Mouse (Mus musculus): ENCODE measurements around the gene Macrod2. TPM values are rescaled to one million over a fixed set of nuclear protein-coding genes. Genes with fewer than 3 reads are reported as not detected.
"Not testable (repeated sequence)": the region's sequence is repeated elsewhere in the genome, so short reads cannot be mapped to it uniquely, and the experiment has no call there.

The Macrod2 gene
- polyA plus RNA-seq, 1 experiment from 2014 or later = 38.0 TPM

DNA sequence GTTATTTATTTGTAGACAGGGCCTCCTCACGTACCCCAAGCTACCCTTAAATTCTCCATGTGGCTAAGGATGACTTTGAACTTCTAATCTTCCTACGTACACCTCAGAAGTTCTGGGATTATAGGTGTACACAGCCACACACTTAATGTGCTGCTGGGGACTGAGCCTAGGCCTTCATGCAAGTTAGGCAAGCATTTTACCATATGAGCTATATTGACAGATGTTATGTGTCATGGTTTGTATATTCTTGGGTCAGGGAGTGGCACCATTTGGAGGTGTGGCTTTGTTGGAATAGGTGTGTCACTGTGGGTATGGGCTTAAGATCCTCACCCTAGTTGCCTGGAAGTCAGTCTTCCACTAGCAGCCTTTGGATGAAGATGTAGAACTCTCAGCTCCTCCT, 347.8 kb downstream of the Macrod2 start:
- H3K9me3 ChIP-seq; H3K4me3 ChIP-seq; H3K27me3 ChIP-seq (ENCODE audit: insufficient read depth, poor library complexity, severe bottlenecking); H3K4me1 ChIP-seq (replicated peaks); H3K36me3 ChIP-seq; DNase-seq (ENCODE audit: low spot score); H3K27ac ChIP-seq: not testable (repeated sequence)
- WGBS = 77% methylated on average over 2 of the region's 2 CpGs

DNA sequence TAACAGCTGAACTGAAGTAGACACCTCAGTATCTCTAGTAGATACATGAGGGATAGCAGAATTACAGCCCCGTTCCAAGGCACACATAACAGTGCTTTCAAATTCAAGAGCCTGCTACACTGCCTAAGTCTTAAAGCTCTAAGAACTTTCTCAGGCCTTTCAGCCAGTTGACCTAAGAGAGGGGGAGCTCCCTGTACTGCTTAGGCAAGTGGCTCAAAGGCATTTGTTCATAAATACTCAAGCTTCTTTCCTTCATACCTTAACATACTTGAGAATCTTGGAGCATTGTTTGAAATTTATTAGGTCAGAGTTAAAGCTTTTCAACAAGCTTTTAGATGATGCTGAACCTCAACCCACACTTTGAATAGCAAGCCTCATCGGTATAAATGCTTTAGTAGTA, 363.8 kb downstream of the Macrod2 start:
- no peak for DNase-seq (ENCODE audit: low spot score)
- Histone ChIP-seq H3K36me3 (no peaks in the 10 kb centered on the region), H3K27ac (no peak overlapping the region), H3K4me3 (no peak overlapping the region), H3K9me3 (no peaks in the 10 kb centered on the region), H3K27me3 (ENCODE audit: insufficient read depth, poor library complexity, severe bottlenecking) (no peaks in the 10 kb centered on the region), H3K4me1 (replicated peaks) (no peaks in the 10 kb centered on the region)
- 90% methylated on average over 2 of the region's 2 CpGs for WGBS

DNA sequence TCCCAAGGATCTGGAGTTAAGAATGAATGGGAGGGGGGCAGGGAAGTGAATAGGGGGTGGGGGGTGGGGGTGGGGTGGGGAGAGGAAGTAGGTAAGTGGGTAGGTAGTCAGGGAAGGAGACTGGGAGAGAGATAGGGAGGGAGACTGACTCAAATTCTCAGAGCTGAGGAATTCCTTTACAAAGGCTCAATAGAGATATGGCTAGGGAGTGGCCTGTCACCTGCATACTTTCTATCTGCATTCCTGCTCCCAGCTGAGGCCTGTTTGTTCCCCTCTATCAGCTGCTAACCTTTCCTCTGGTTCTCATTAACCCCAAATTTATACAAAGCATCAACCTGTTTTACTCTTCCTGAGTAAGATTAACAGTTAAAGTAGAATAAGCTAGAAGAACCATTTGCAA, 364.6 kb downstream of the Macrod2 start:
- DNase-seq (ENCODE audit: low spot score) = no peak
- Histone ChIP-seq H3K9me3 (no peaks in the 10 kb centered on the region), H3K36me3 (no peaks in the 10 kb centered on the region), H3K4me1 (replicated peaks) (no peaks in the 10 kb centered on the region), H3K4me3 (no peak overlapping the region), H3K27me3 (ENCODE audit: insufficient read depth, poor library complexity, severe bottlenecking) (no peaks in the 10 kb centered on the region), H3K27ac (no peak overlapping the region)

- Histone ChIP-seq H3K4me1 (replicated peaks) (no peaks in the 10 kb centered on the region), H3K27me3 (ENCODE audit: insufficient read depth, poor library complexity, severe bottlenecking) (no peaks in the 10 kb centered on the region), H3K36me3 (no peaks in the 10 kb centered on the region), H3K27ac (no peak overlapping the region), H3K4me3 (no peak overlapping the region), H3K9me3 (no peaks in the 10 kb centered on the region)
- no peak for DNase-seq (ENCODE audit: low spot score)
- 93% methylated on average over 3 of the region's 3 CpGs for WGBS
Observed at GRCm38 (mm10) chr2:140760137-140760536, 365.0 kb downstream of the Macrod2 start.

- Histone ChIP-seq H3K27me3 (ENCODE audit: insufficient read depth, poor library complexity, severe bottlenecking) (no peaks in the 10 kb centered on the region), H3K4me1 (replicated peaks) (no peaks in the 10 kb centered on the region), H3K9me3 (no peaks in the 10 kb centered on the region), H3K27ac (no peak overlapping the region), H3K4me3 (no peak overlapping the region), H3K36me3 (no peaks in the 10 kb centered on the region)
- 80% methylated on average over 12 of the region's 12 CpGs for WGBS
- DNase-seq (ENCODE audit: low spot score) = no peak
Observed at GRCm38 (mm10) chr2:140763076-140763891, 368.2 kb downstream of the Macrod2 start.

GRCm38 (mm10) chr2:140769473-140769872, 374.4 kb downstream of the Macrod2 start:
- WGBS = 93% methylated on average over 4 of the region's 4 CpGs
- peaks cover 5% of the 10 kb centered on the region; the same call in 1 of the 2 replicates for H3K4me1 ChIP-seq (replicated peaks)
- no peak overlapping the region for H3K4me3 ChIP-seq
- no peaks in the 10 kb centered on the region for H3K9me3 ChIP-seq
- H3K27me3 ChIP-seq (ENCODE audit: insufficient read depth, poor library complexity, severe bottlenecking) = no peaks in the 10 kb centered on the region
- H3K27ac ChIP-seq = no peak overlapping the region
- no peak for DNase-seq (ENCODE audit: low spot score)
- H3K36me3 ChIP-seq = no peaks in the 10 kb centered on the region

DNA sequence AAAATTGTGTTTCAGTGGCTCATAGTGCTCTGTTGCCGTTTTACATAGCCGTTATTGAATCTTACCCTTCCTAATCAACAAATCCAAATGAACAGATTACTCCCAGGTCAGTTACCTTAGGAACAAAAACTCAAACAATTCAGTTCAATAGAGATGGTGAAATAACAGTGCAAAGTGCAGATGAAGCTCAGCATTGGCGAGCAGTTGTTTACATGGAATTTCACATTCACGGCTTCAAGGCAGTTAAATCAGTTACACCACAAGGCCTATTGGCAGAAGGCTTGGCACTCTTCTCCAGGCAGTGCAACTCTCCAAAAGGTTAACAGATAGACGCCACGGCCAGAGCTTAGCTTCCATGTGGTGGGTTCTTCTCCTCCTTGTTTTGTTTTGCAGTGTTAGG, 377.7 kb downstream of the Macrod2 start:
- 94% methylated on average over 6 of the region's 6 CpGs for WGBS
- no peak for DNase-seq (ENCODE audit: low spot score)
- no peak overlapping the region for H3K4me3 ChIP-seq
- H3K36me3 ChIP-seq = no peaks in the 10 kb centered on the region
- H3K4me1 ChIP-seq (replicated peaks) = peaks cover 5% of the 10 kb centered on the region; the same call in 1 of the 2 replicates
- H3K27ac ChIP-seq = no peak overlapping the region
- H3K27me3 ChIP-seq (ENCODE audit: insufficient read depth, poor library complexity, severe bottlenecking) = no peaks in the 10 kb centered on the region
- H3K9me3 ChIP-seq = no peaks in the 10 kb centered on the region

- H3K9me3 ChIP-seq = no peaks in the 10 kb centered on the region
- WGBS = 93% methylated on average over 11 of the region's 11 CpGs
Observed at GRCm38 (mm10) chr2:140773456-140773855, 378.3 kb downstream of the Macrod2 start.

GRCm38 (mm10) chr2:140774808-140775370, 379.8 kb downstream of the Macrod2 start:
- Histone ChIP-seq H3K27ac (no peak overlapping the region), H3K36me3 (no peaks in the 10 kb centered on the region), H3K27me3 (ENCODE audit: insufficient read depth, poor library complexity, severe bottlenecking) (no peaks in the 10 kb centered on the region), H3K9me3 (no peaks in the 10 kb centered on the region), H3K4me3 (no peak overlapping the region), H3K4me1 (replicated peaks) (peaks cover 2% of the 10 kb centered on the region; the same call in 1 of the 2 replicates)
- 89% methylated on average over 4 of the region's 4 CpGs for WGBS
- no peak for DNase-seq (ENCODE audit: low spot score)

More at GRCm38 (mm10) chr2:140773456-140773855, 378.3 kb downstream of the Macrod2 start:
- no peaks in the 10 kb centered on the region for H3K27me3 ChIP-seq (ENCODE audit: insufficient read depth, poor library complexity, severe bottlenecking)
- H3K4me1 ChIP-seq (replicated peaks) = peaks cover 5% of the 10 kb centered on the region; the same call in 1 of the 2 replicates
- no peaks in the 10 kb centered on the region for H3K36me3 ChIP-seq
- H3K27ac ChIP-seq = no peak overlapping the region
- no peak overlapping the region for H3K4me3 ChIP-seq
- no peak for DNase-seq (ENCODE audit: low spot score)

- 76% methylated on average over 8 of the region's 8 CpGs for WGBS
Observed at GRCm38 (mm10) chr2:140775448-140776101, 380.5 kb downstream of the Macrod2 start.

GRCm38 (mm10) chr2:140778212-140778611, 383.1 kb downstream of the Macrod2 start:
- Histone ChIP-seq H3K36me3 (no peaks in the 10 kb centered on the region), H3K4me1 (replicated peaks) (no peaks in the 10 kb centered on the region), H3K9me3 (no peaks in the 10 kb centered on the region), H3K27ac (no peak overlapping the region), H3K27me3 (ENCODE audit: insufficient read depth, poor library complexity, severe bottlenecking) (no peaks in the 10 kb centered on the region), H3K4me3 (no peak overlapping the region)
- WGBS = 93% methylated on average over 13 of the region's 13 CpGs
- no peak for DNase-seq (ENCODE audit: low spot score)

More at GRCm38 (mm10) chr2:140775448-140776101, 380.5 kb downstream of the Macrod2 start:
- Histone ChIP-seq H3K9me3 (no peaks in the 10 kb centered on the region), H3K27ac (no peak overlapping the region), H3K36me3 (no peaks in the 10 kb centered on the region), H3K4me3 (no peak overlapping the region), H3K27me3 (ENCODE audit: insufficient read depth, poor library complexity, severe bottlenecking) (no peaks in the 10 kb centered on the region), H3K4me1 (replicated peaks) (no peaks in the 10 kb centered on the region; the same call in 1 of the 2 replicates)
- DNase-seq (ENCODE audit: low spot score) = no peak

GRCm38 (mm10) chr2:140783041-140783440, 387.9 kb downstream of the Macrod2 start:
- H3K4me3 ChIP-seq = no peak overlapping the region
- H3K27me3 ChIP-seq (ENCODE audit: insufficient read depth, poor library complexity, severe bottlenecking) = no peaks in the 10 kb centered on the region
- no peaks in the 10 kb centered on the region for H3K9me3 ChIP-seq
- H3K36me3 ChIP-seq = no peaks in the 10 kb centered on the region
- WGBS = 87% methylated on average over 1 of the region's 1 CpGs
- H3K27ac ChIP-seq = no peak overlapping the region
- H3K4me1 ChIP-seq (replicated peaks) = no peaks in the 10 kb centered on the region
- DNase-seq (ENCODE audit: low spot score) = no peak

DNA sequence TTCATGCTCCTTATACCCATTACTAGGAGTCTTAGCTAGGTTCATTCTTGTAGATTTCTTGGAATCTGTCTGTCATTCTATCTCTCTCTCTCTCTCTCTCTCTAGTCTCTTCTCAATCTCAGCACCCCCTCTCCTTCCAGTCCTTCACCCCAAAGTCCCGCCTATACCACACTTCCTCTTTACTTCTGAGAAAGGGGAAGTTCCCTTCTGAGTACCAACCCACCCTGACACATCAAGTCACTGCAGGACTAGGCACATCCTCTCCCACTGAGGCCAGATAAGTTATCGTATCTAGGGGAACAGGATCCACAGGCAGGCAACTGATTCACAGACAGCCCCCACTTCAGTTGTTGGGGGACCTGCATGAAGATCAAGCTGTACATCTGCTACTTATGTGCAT, 389.5 kb downstream of the Macrod2 start:
- WGBS = 86% methylated on average over 2 of the region's 2 CpGs
- H3K4me1 ChIP-seq (replicated peaks) = no peaks in the 10 kb centered on the region
- no peak overlapping the region for H3K4me3 ChIP-seq
- DNase-seq (ENCODE audit: low spot score) = no peak
- H3K27ac ChIP-seq = no peak overlapping the region
- H3K27me3 ChIP-seq (ENCODE audit: insufficient read depth, poor library complexity, severe bottlenecking) = no peaks in the 10 kb centered on the region
- H3K9me3 ChIP-seq = no peaks in the 10 kb centered on the region
- H3K36me3 ChIP-seq = no peaks in the 10 kb centered on the region

Measured in hindbrain, embryonic 10.5 days (tissue).